Mouse (Mus musculus) adrenal gland, postnatal 36 days (tissue): Measurements from ENCODE around the gene Gtf2ird1. TPM values are rescaled to one million over a fixed set of nuclear protein-coding genes. Genes with fewer than 3 reads are reported as not detected.
"Not testable (repeated sequence)": the region's sequence is repeated elsewhere in the genome, so short reads cannot be mapped to it uniquely, and the experiment has no call there.

Experiments used
- DNase-seq, 2 experiments: peaks; one replicate each; pipeline ENCODE4 v3.0.0; 2021; ENCODE audit warnings: mixed read lengths in 1 of 2
- total RNA-seq, 2 experiments: library from RNA; stranded (reverse); gene quantifications; 2 replicates each; pipeline ENCODE4 v1.2.3; 2021

Gene Gtf2ird1
- total RNA-seq, 2 experiments from 2014 or later, result 44.4 to 59.1 TPM

GRCm38 (mm10) chr5:134475006-134475605, 18.6 kb upstream of the Gtf2ird1 start:
- peak; percentile 25 to 44 for DNase-seq

- peak in 1 of 2 experiments; percentile 35 for DNase-seq
These were observed 17.4 kb upstream of the Gtf2ird1 start for GRCm38 (mm10) chr5:134473902-134474301.

GRCm38 (mm10) chr5:134470538-134471169, 14.1 kb upstream of the Gtf2ird1 start:
- no peak for DNase-seq

- DNase-seq, result no peak
These were observed 13.1 kb upstream of the Gtf2ird1 start for GRCm38 (mm10) chr5:134469559-134470150.

GRCm38 (mm10) chr5:134468158-134468765, 11.7 kb upstream of the Gtf2ird1 start:
- no peak for DNase-seq

GRCm38 (mm10) chr5:134467030-134467549, 10.6 kb upstream of the Gtf2ird1 start:
- no peak for DNase-seq

GRCm38 (mm10) chr5:134466296-134467029, 9.9 kb upstream of the Gtf2ird1 start:
- DNase-seq, result no peak

GRCm38 (mm10) chr5:134465197-134465596, 8.7 kb upstream of the Gtf2ird1 start:
- no peak for DNase-seq

- DNase-seq, result no peak
These were observed 7.7 kb upstream of the Gtf2ird1 start for GRCm38 (mm10) chr5:134464225-134464624.

- DNase-seq, result no peak
These were observed 6.2 kb upstream of the Gtf2ird1 start for GRCm38 (mm10) chr5:134462731-134463130.

GRCm38 (mm10) chr5:134462316-134462715, 5.8 kb upstream of the Gtf2ird1 start:
- DNase-seq, result no peak

- DNase-seq, result no peak
These were observed 4.0 kb upstream of the Gtf2ird1 start for GRCm38 (mm10) chr5:134460546-134460945.

- no peak for DNase-seq
These were observed 2.6 kb upstream of the Gtf2ird1 start for GRCm38 (mm10) chr5:134459096-134459495.

GRCm38 (mm10) chr5:134458416-134458815, 1.9 kb upstream of the Gtf2ird1 start:
- no peak for DNase-seq

GRCm38 (mm10) chr5:134457371-134457770, 855 bp upstream of the Gtf2ird1 start:
- DNase-seq, result no peak

GRCm38 (mm10) chr5:134455914-134456423, 547 bp downstream of the Gtf2ird1 start:
- DNase-seq, result peak; percentile 55 to 74

GRCm38 (mm10) chr5:134455186-134455895, 1.2 kb downstream of the Gtf2ird1 start:
- DNase-seq, result peak in 1 of 2 experiments; percentile 59

GRCm38 (mm10) chr5:134454421-134454820, 2.1 kb downstream of the Gtf2ird1 start:
- DNase-seq, result peak in 1 of 2 experiments; percentile 63

- DNase-seq, result no peak
These were observed 2.9 kb downstream of the Gtf2ird1 start for GRCm38 (mm10) chr5:134453577-134453976.

GRCm38 (mm10) chr5:134446755-134447154, 9.8 kb downstream of the Gtf2ird1 start:
- not testable (repeated sequence) for DNase-seq

GRCm38 (mm10) chr5:134445895-134446294, 10.6 kb downstream of the Gtf2ird1 start:
- peak in 1 of 2 experiments; percentile 54 for DNase-seq
